Mouse (Mus musculus) liver, postnatal 0 days (tissue): ENCODE results near the gene Gm26897. TPM values are rescaled to one million over a fixed set of nuclear protein-coding genes. Genes with fewer than 3 reads are reported as not detected.

Experiments used
- ATAC-seq: fragments of 200-750 bp; cut with Nextera tagmentation; 2 replicates; pipeline ENCODE4 v1.8.0; 2017; ENCODE audit warnings: mild to moderate bottlenecking, moderate library complexity
- DNase-seq: peaks from one replicate; pipeline ENCODE4 v3.0.0-alpha.2; 2016
- H3K27ac ChIP-seq: fragments of 300-500 bp; sonication (generic); 2 replicates; pipeline ENCODE4 v1.5.1; 2014; ENCODE audit warnings: antibody characterized with exemption, moderate library complexity, mild to moderate bottlenecking, low read depth
- H3K27me3 ChIP-seq: fragments of 300-500 bp; sonication (generic); 2 replicates; pipeline ENCODE4 v1.6.1; 2014; ENCODE audit warnings: low read length, control low read depth, mixed read lengths; ENCODE audit not compliant: insufficient read depth
- H3K36me3 ChIP-seq: fragments of 300-500 bp; sonication (generic); replicated peaks from 2 replicates; pipeline ENCODE4 v1.6.1; 2014; ENCODE audit warnings: mild to moderate bottlenecking, control low read depth, low read length, moderate library complexity, mixed read lengths; ENCODE audit not compliant: insufficient read depth
- H3K4me1 ChIP-seq: fragments of 300-500 bp; sonication (generic); 2 replicates; pipeline ENCODE4 v1.6.1; 2014; ENCODE audit warnings: antibody characterized with exemption, mild to moderate bottlenecking, control low read depth; ENCODE audit not compliant: insufficient read depth
- H3K4me2 ChIP-seq: fragments of 300-500 bp; sonication (generic); 2 replicates; pipeline ENCODE4 v1.6.1; 2014; ENCODE audit warnings: low read depth, mild to moderate bottlenecking, low read length, moderate library complexity, mixed read lengths
- H3K4me3 ChIP-seq: fragments of 300-500 bp; sonication (generic); 2 replicates; pipeline ENCODE4 v1.5.1; 2014; ENCODE audit warnings: low read depth, low read length
- H3K9ac ChIP-seq: fragments of 300-500 bp; sonication (generic); replicated peaks from 2 replicates; pipeline ENCODE4 v1.6.1; 2014; ENCODE audit warnings: mild to moderate bottlenecking, moderate library complexity
- H3K9me3 ChIP-seq: fragments of 300-500 bp; sonication (generic); 2 replicates; pipeline ENCODE4 v1.6.1; 2016; ENCODE audit warnings: mild to moderate bottlenecking, control low read depth, low read length, mixed read lengths
- CTCF ChIP-seq: sonication (generic); IDR thresholded peaks from 2 replicates; pipeline ENCODE4 v1.5.1; 2016; ENCODE audit warnings: antibody characterized with exemption, low read depth
- EP300 ChIP-seq: IDR thresholded peaks from 2 replicates; pipeline ENCODE4 v1.6.1; 2016; ENCODE audit warnings: antibody characterized with exemption, low read depth, mild to moderate bottlenecking
- WGBS: fragments of 180-500 bp; shearing (Covaris S2); extraction: QIAGEN DNeasy Blood & Tissue Kit; methylation state at CpG from one replicate; pipeline ENCODE4 v1.1.7; 2014; ENCODE audit not compliant: insufficient replicate concordance; 5-methylcytosine and 5-hydroxymethylcytosine counted together
- polyA plus RNA-seq: library from polyadenylated mRNA; unstranded; fragments of >200 nt; fragmentation: Nextera tagmentation; extraction: Ambion mirVana; gene quantifications from 2 replicates; pipeline ENCODE4 v1.2.1, GENCODE M21; 2015

The Gm26897 gene
- polyA plus RNA-seq = not detected in 2 replicates

DNA sequence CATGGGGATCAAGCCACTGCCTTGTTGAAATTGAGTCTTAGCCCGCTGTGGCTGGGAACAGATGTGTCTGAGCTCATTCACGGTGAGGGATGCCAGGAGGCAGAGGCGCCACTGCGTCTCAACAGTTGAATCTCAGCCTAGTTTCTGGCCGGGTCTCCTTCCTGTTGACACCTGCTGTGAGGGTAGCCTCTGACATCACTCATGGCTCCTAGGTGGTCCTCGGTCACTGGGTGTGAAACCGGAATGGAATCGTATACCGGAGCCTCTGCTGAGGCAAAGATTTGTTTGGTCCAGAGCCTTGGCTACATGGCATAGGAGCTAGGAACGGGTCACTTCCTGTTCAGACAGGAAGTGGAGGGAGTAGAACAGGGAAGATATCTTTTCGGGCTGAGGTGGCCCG lies at the start of gene Gm26897:
Gm26897 (plus strand) TSS at position 74 of the 400 bp plus-strand sequence.
- Histone ChIP-seq H3K27me3 (no peaks in the 10 kb centered on the region), H3K36me3 (no peaks in the 10 kb centered on the region), H3K4me1 (no peaks in the 10 kb centered on the region), H3K9ac (no peak within 1 kb of the TSS), H3K4me2 (no peak within 1 kb of the TSS), H3K4me3 (no peak within 1 kb of the TSS), H3K27ac (no peak within 1 kb of the TSS), H3K9me3 (no peaks in the 10 kb centered on the region)
- DNase-seq = no peak
- no peak for ATAC-seq
- no peak for TF ChIP-seq EP300
- no peak for TF ChIP-seq CTCF
- 68% methylated on average over 12 of the region's 12 CpGs for WGBS

- ATAC-seq (no peak), DNase-seq (no peak)
- H3K27me3 ChIP-seq = no peaks in the 10 kb centered on the region
- 27% methylated on average over 5 of the region's 5 CpGs for WGBS
- no peak overlapping the region for H3K4me3 ChIP-seq
- no peaks in the 10 kb centered on the region for H3K4me1 ChIP-seq
- no peak overlapping the region for H3K4me2 ChIP-seq
- no peak for TF ChIP-seq EP300
- TF ChIP-seq CTCF = no peak
- H3K9me3 ChIP-seq = no peaks in the 10 kb centered on the region
- H3K9ac ChIP-seq = no peak overlapping the region
- no peaks in the 10 kb centered on the region for H3K36me3 ChIP-seq
- H3K27ac ChIP-seq = no peak overlapping the region
Observed at GRCm38 (mm10) chr5:111687370-111687769, 46.4 kb upstream of the Gm26897 start.

GRCm38 (mm10) chr5:111688584-111688983 lies 45.1 kb upstream of the Gm26897 start:
- no peaks in the 10 kb centered on the region for H3K27me3 ChIP-seq

GRCm38 (mm10) chr5:111697996-111698395 lies 35.7 kb upstream of the Gm26897 start:
- no peaks in the 10 kb centered on the region for H3K9me3 ChIP-seq
- H3K27me3 ChIP-seq = no peaks in the 10 kb centered on the region
- DNase-seq (no peak), ATAC-seq (no peak)
- TF ChIP-seq CTCF (no peak), EP300 (no peak)
- H3K9ac ChIP-seq = no peak overlapping the region
- peaks cover 3% of the 10 kb centered on the region; the same call in 1 of the 2 replicates for H3K4me1 ChIP-seq
- no peak overlapping the region for H3K4me2 ChIP-seq
- no peak overlapping the region for H3K4me3 ChIP-seq
- no peaks in the 10 kb centered on the region for H3K36me3 ChIP-seq
- no peak overlapping the region for H3K27ac ChIP-seq
- 64% methylated on average over 7 of the region's 7 CpGs for WGBS

More at GRCm38 (mm10) chr5:111688584-111688983, 45.1 kb upstream of the Gm26897 start:
- Histone ChIP-seq H3K36me3 (no peaks in the 10 kb centered on the region), H3K4me1 (no peaks in the 10 kb centered on the region), H3K4me2 (no peak overlapping the region), H3K4me3 (no peak overlapping the region), H3K9me3 (no peaks in the 10 kb centered on the region), H3K27ac (no peak overlapping the region), H3K9ac (no peak overlapping the region)
- WGBS = 67% methylated on average over 10 of the region's 10 CpGs
- DNase-seq (no peak), ATAC-seq (no peak)
- no peak for TF ChIP-seq CTCF
- TF ChIP-seq EP300 = no peak

- peaks cover 3% of the 10 kb centered on the region; the same call in 1 of the 2 replicates for H3K4me1 ChIP-seq
- H3K4me2 ChIP-seq = no peak overlapping the region
- ATAC-seq (no peak), DNase-seq (no peak)
- H3K4me3 ChIP-seq = no peak overlapping the region
- H3K27ac ChIP-seq = no peak overlapping the region
- no peaks in the 10 kb centered on the region for H3K36me3 ChIP-seq
- WGBS = 80% methylated on average over 23 of the region's 23 CpGs
- H3K9ac ChIP-seq = no peak overlapping the region
- TF ChIP-seq EP300 = no peak
- no peak for TF ChIP-seq CTCF
- H3K9me3 ChIP-seq = no peaks in the 10 kb centered on the region
- H3K27me3 ChIP-seq = no peaks in the 10 kb centered on the region
Observed at GRCm38 (mm10) chr5:111699711-111700303, 33.9 kb upstream of the Gm26897 start.

DNA sequence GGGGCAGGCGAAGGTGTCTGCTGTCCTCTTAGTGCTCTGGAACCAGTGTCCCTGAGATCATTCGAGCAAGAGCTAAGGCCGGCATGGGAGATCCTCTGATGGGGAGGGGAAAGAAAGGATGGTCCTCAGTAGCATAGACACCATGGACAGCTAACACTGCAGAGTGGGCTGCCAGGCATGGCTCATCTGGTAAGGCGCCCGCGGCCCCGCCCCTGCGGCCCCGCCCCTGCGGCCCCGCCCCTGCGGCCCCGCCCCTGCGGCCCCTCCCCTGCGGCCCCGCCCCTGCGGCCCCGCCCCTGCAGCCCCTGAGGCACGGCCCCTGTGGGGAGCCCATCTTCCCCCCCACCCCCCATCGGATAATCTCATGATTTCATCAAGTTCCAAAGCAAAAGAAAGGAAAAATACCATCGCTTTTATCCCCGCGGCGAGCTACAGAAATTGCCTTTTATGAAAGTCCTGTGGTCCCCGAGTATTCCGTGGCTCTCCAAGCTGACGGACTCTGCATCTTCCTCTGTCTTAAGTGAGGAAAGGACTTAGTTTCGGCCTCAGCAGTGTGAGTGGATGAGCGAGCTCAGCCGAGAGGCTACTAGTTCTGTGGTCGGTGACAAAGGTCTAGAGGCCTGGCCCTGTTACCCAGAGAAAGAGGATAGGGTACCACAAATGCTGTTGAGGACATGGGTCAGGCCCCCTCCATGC lies 31.9 kb upstream of the Gm26897 start:
- H3K4me1 ChIP-seq = peaks cover 3% of the 10 kb centered on the region; the same call in 1 of the 2 replicates
- TF ChIP-seq CTCF (no peak), EP300 (no peak)
- no peaks in the 10 kb centered on the region for H3K36me3 ChIP-seq
- H3K4me3 ChIP-seq = no peak overlapping the region
- ATAC-seq (no peak), DNase-seq (no peak)
- H3K27ac ChIP-seq = no peak overlapping the region
- 9% methylated on average over 21 of the region's 31 CpGs for WGBS
- H3K9ac ChIP-seq = no peak overlapping the region
- no peaks in the 10 kb centered on the region for H3K27me3 ChIP-seq
- 0 out of 2 replicates have a peak overlapping the region, but pooled peaks have one; percentile 26 for H3K4me2 ChIP-seq
- no peaks in the 10 kb centered on the region for H3K9me3 ChIP-seq
